Mouse (Mus musculus) neutrophil, adult 83 days (primary cell): ENCODE data around the gene Ugt2a3. TPM values are rescaled to one million over a fixed set of nuclear protein-coding genes. Genes with fewer than 3 reads are reported as not detected.

Experiments
- total RNA-seq, 2 experiments: library from RNA; stranded (reverse); gene quantifications; one replicate each; pipeline ENCODE4 v1.2.4; 2023

Ugt2a3 gene
- not detected for total RNA-seq

GRCm38 (mm10) chr5:87336961-87337697 lies at the start of gene Ugt2a3:
TSS of gene Ugt2a3 (minus strand) at chr5:87337195.

Other genes starting within 250 kb of the Ugt2a3 start
- not detected for gene Ugt2b36, start 244.6 kb downstream of the Ugt2a3 start, total RNA-seq
- gene Ugt2b5, start 196.9 kb downstream of the Ugt2a3 start, total RNA-seq: not detected
- not detected for gene Ugt2b37, start 82.4 kb downstream of the Ugt2a3 start, total RNA-seq
- not detected for gene Ugt2b38, start 87.0 kb upstream of the Ugt2a3 start, total RNA-seq
- gene Ugt2a2, start 145.1 kb upstream of the Ugt2a3 start, total RNA-seq: not detected
- gene Gm43638, start 149.6 kb upstream of the Ugt2a3 start, total RNA-seq: not detected
- gene Ugt2a1, start 153.7 kb upstream of the Ugt2a3 start, total RNA-seq: not detected
- not detected for gene Sult1b1, start 201.0 kb upstream of the Ugt2a3 start, total RNA-seq
- not detected for gene Sult1d1, start 231.8 kb upstream of the Ugt2a3 start, total RNA-seq